Mouse (Mus musculus): Measurements from ENCODE around the gene Bag3. TPM values are rescaled to one million over a fixed set of nuclear protein-coding genes. Genes with fewer than 3 reads are reported as not detected.

The Bag3 gene
- polyA plus RNA-seq, 1 experiment from 2014 or later = 21.1 TPM

- H3K27me3 ChIP-seq (ENCODE audit: control insufficient read depth, insufficient read depth, low read length) = no peaks in the 10 kb centered on the region
- 30% methylated on average over 1 of the region's 1 CpGs for WGBS (ENCODE audit: insufficient replicate concordance)
Measured at GRCm38 (mm10) chr7:128577607-128578006, 54.2 kb downstream of the Bag3 start.

DNA sequence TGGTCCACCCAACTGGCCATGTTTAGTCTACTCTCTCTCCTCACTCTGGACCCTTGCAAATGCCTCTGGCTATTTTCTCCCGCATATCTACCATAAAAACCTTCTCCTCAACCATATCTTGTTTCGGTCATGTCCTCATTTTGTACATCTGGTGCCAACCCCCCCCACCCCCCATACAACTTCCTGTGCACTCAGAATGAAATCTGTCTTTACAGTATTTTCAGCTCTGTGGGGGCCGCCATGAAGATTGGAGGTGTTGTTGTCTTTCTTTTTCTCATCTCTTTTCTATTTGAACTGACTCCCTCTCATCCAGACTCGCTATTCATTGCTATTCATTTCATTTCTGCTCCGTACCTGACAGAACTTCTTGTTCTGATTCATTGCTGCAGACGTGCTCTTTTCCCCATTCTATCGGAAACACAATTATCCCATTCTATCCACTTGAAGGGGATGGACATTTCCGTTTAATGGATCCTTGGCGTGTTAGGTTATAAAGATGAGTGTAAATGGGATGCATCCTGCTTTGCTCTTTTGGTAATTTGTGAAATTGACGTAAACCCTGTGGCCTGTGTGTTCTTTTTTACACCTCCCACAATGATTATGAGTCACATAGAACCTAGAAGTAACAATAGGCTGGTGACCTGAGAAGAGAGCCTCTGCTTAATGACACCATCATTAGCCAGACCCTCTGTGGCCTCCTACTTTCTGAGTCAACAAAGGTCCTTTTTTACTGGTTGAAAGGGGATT lies 55.0 kb downstream of the Bag3 start:
- H3K27me3 ChIP-seq (ENCODE audit: control insufficient read depth, insufficient read depth, low read length) = no peaks in the 10 kb centered on the region
- no peak overlapping the region for H3K27ac ChIP-seq (ENCODE audit: low read depth, low read length)
- H3K4me1 ChIP-seq (ENCODE audit: control insufficient read depth, insufficient read depth, low read length) = peaks cover 13% of the 10 kb centered on the region
- H3K4me2 ChIP-seq = no peak overlapping the region
- H3K36me3 ChIP-seq (ENCODE audit: control insufficient read depth, insufficient read depth, low read length) = no peaks in the 10 kb centered on the region
- no peak overlapping the region for H3K9ac ChIP-seq (ENCODE audit: low read depth, low read length)
- 84% methylated on average over 10 of the region's 10 CpGs for WGBS (ENCODE audit: insufficient replicate concordance)
- no peak for ATAC-seq (replicated peaks; ENCODE audit: insufficient number of reproducible peaks, low FRiP score, low TSS enrichment)
- no peak overlapping the region for H3K4me3 ChIP-seq (ENCODE audit: low read depth, low read length)
- no peaks in the 10 kb centered on the region for H3K9me3 ChIP-seq (replicated peaks; ENCODE audit: control insufficient read depth, low read length)

More at GRCm38 (mm10) chr7:128577607-128578006, 54.2 kb downstream of the Bag3 start:
- Histone ChIP-seq H3K27ac (ENCODE audit: low read depth, low read length) (no peak overlapping the region), H3K4me1 (ENCODE audit: control insufficient read depth, insufficient read depth, low read length) (peaks cover 11% of the 10 kb centered on the region), H3K4me3 (ENCODE audit: low read depth, low read length) (no peak overlapping the region), H3K36me3 (ENCODE audit: control insufficient read depth, insufficient read depth, low read length) (no peaks in the 10 kb centered on the region), H3K9me3 (replicated peaks; ENCODE audit: control insufficient read depth, low read length) (no peaks in the 10 kb centered on the region), H3K4me2 (no peak overlapping the region), H3K9ac (ENCODE audit: low read depth, low read length) (no peak overlapping the region)
- ATAC-seq (replicated peaks; ENCODE audit: insufficient number of reproducible peaks, low FRiP score, low TSS enrichment) = no peak

GRCm38 (mm10) chr7:128579381-128579780 lies 56.0 kb downstream of the Bag3 start:
- WGBS (ENCODE audit: insufficient replicate concordance) = 69% methylated on average over 2 of the region's 2 CpGs
- Histone ChIP-seq H3K9ac (ENCODE audit: low read depth, low read length) (no peak overlapping the region), H3K4me1 (ENCODE audit: control insufficient read depth, insufficient read depth, low read length) (peaks cover 13% of the 10 kb centered on the region), H3K4me2 (no peak overlapping the region), H3K27me3 (ENCODE audit: control insufficient read depth, insufficient read depth, low read length) (no peaks in the 10 kb centered on the region), H3K4me3 (ENCODE audit: low read depth, low read length) (no peak overlapping the region), H3K9me3 (replicated peaks; ENCODE audit: control insufficient read depth, low read length) (no peaks in the 10 kb centered on the region), H3K27ac (ENCODE audit: low read depth, low read length) (no peak overlapping the region), H3K36me3 (ENCODE audit: control insufficient read depth, insufficient read depth, low read length) (no peaks in the 10 kb centered on the region)
- ATAC-seq (replicated peaks; ENCODE audit: insufficient number of reproducible peaks, low FRiP score, low TSS enrichment) = no peak

- ATAC-seq (replicated peaks; ENCODE audit: insufficient number of reproducible peaks, low FRiP score, low TSS enrichment) = no peak
- no peaks in the 10 kb centered on the region for H3K9me3 ChIP-seq (replicated peaks; ENCODE audit: control insufficient read depth, low read length)
- H3K9ac ChIP-seq (ENCODE audit: low read depth, low read length) = no peak overlapping the region
- 85% methylated on average over 6 of the region's 6 CpGs for WGBS (ENCODE audit: insufficient replicate concordance)
- H3K4me2 ChIP-seq = no peak overlapping the region
- peaks cover 13% of the 10 kb centered on the region for H3K4me1 ChIP-seq (ENCODE audit: control insufficient read depth, insufficient read depth, low read length)
- no peak overlapping the region for H3K27ac ChIP-seq (ENCODE audit: low read depth, low read length)
- H3K4me3 ChIP-seq (ENCODE audit: low read depth, low read length) = no peak overlapping the region
- no peaks in the 10 kb centered on the region for H3K36me3 ChIP-seq (ENCODE audit: control insufficient read depth, insufficient read depth, low read length)
- no peaks in the 10 kb centered on the region for H3K27me3 ChIP-seq (ENCODE audit: control insufficient read depth, insufficient read depth, low read length)
Measured at GRCm38 (mm10) chr7:128580318-128580717, 56.9 kb downstream of the Bag3 start.

GRCm38 (mm10) chr7:128581864-128582484 lies 58.6 kb downstream of the Bag3 start:
- no peaks in the 10 kb centered on the region for H3K9me3 ChIP-seq (replicated peaks; ENCODE audit: control insufficient read depth, low read length)
- no peaks in the 10 kb centered on the region for H3K27me3 ChIP-seq (ENCODE audit: control insufficient read depth, insufficient read depth, low read length)
- no peaks in the 10 kb centered on the region for H3K36me3 ChIP-seq (ENCODE audit: control insufficient read depth, insufficient read depth, low read length)
- H3K9ac ChIP-seq (ENCODE audit: low read depth, low read length) = no peak overlapping the region
- 70% methylated on average over 14 of the region's 15 CpGs for WGBS (ENCODE audit: insufficient replicate concordance)
- peaks cover 13% of the 10 kb centered on the region for H3K4me1 ChIP-seq (ENCODE audit: control insufficient read depth, insufficient read depth, low read length)
- ATAC-seq (replicated peaks; ENCODE audit: insufficient number of reproducible peaks, low FRiP score, low TSS enrichment) = 0 out of 2 replicates have a peak, but pooled peaks have one; percentile 14
- H3K4me3 ChIP-seq (ENCODE audit: low read depth, low read length) = no peak overlapping the region
- no peak overlapping the region for H3K4me2 ChIP-seq
- H3K27ac ChIP-seq (ENCODE audit: low read depth, low read length) = peak overlapping the region; percentile 66; the same call in 1 of the 2 replicates

GRCm38 (mm10) chr7:128583213-128583948 lies 60.0 kb downstream of the Bag3 start:
- no peaks in the 10 kb centered on the region for H3K9me3 ChIP-seq (replicated peaks; ENCODE audit: control insufficient read depth, low read length)
- 73% methylated on average over 6 of the region's 6 CpGs for WGBS (ENCODE audit: insufficient replicate concordance)

GRCm38 (mm10) chr7:128587334-128587933 lies 64.0 kb downstream of the Bag3 start:
- no peak overlapping the region for H3K4me2 ChIP-seq
- no peaks in the 10 kb centered on the region for H3K36me3 ChIP-seq (ENCODE audit: control insufficient read depth, insufficient read depth, low read length)
- H3K27me3 ChIP-seq (ENCODE audit: control insufficient read depth, insufficient read depth, low read length) = no peaks in the 10 kb centered on the region
- H3K9me3 ChIP-seq (replicated peaks; ENCODE audit: control insufficient read depth, low read length) = no peaks in the 10 kb centered on the region
- no peak overlapping the region for H3K9ac ChIP-seq (ENCODE audit: low read depth, low read length)
- WGBS (ENCODE audit: insufficient replicate concordance) = 56% methylated on average over 4 of the region's 4 CpGs
- peaks cover 18% of the 10 kb centered on the region for H3K4me1 ChIP-seq (ENCODE audit: control insufficient read depth, insufficient read depth, low read length)
- H3K27ac ChIP-seq (ENCODE audit: low read depth, low read length) = no peak overlapping the region
- ATAC-seq (replicated peaks; ENCODE audit: insufficient number of reproducible peaks, low FRiP score, low TSS enrichment) = no peak
- no peak overlapping the region for H3K4me3 ChIP-seq (ENCODE audit: low read depth, low read length)

More at GRCm38 (mm10) chr7:128583213-128583948, 60.0 kb downstream of the Bag3 start:
- no peak overlapping the region for H3K4me3 ChIP-seq (ENCODE audit: low read depth, low read length)
- no peak overlapping the region for H3K4me2 ChIP-seq
- H3K27me3 ChIP-seq (ENCODE audit: control insufficient read depth, insufficient read depth, low read length) = no peaks in the 10 kb centered on the region
- no peak for ATAC-seq (replicated peaks; ENCODE audit: insufficient number of reproducible peaks, low FRiP score, low TSS enrichment)
- H3K4me1 ChIP-seq (ENCODE audit: control insufficient read depth, insufficient read depth, low read length) = peaks cover 16% of the 10 kb centered on the region
- H3K9ac ChIP-seq (ENCODE audit: low read depth, low read length) = no peak overlapping the region
- H3K27ac ChIP-seq (ENCODE audit: low read depth, low read length) = no peak overlapping the region
- H3K36me3 ChIP-seq (ENCODE audit: control insufficient read depth, insufficient read depth, low read length) = no peaks in the 10 kb centered on the region

- Histone ChIP-seq H3K27ac (ENCODE audit: low read depth, low read length) (peak overlapping the region; percentile 35; the same call in 1 of the 2 replicates), H3K27me3 (ENCODE audit: control insufficient read depth, insufficient read depth, low read length) (no peaks in the 10 kb centered on the region), H3K4me3 (ENCODE audit: low read depth, low read length) (no peak overlapping the region), H3K9ac (ENCODE audit: low read depth, low read length) (no peak overlapping the region), H3K4me1 (ENCODE audit: control insufficient read depth, insufficient read depth, low read length) (peaks cover 16% of the 10 kb centered on the region), H3K9me3 (replicated peaks; ENCODE audit: control insufficient read depth, low read length) (no peaks in the 10 kb centered on the region), H3K36me3 (ENCODE audit: control insufficient read depth, insufficient read depth, low read length) (no peaks in the 10 kb centered on the region), H3K4me2 (no peak overlapping the region; the same call in none of the 2 replicates)
- ATAC-seq (replicated peaks; ENCODE audit: insufficient number of reproducible peaks, low FRiP score, low TSS enrichment) = no peak
- 17% methylated on average over 9 of the region's 9 CpGs for WGBS (ENCODE audit: insufficient replicate concordance)
Measured at GRCm38 (mm10) chr7:128591345-128592084, 68.1 kb downstream of the Bag3 start.

Data from heart, embryonic 11.5 days (tissue).